Mouse (Mus musculus): Measurements from ENCODE around the gene Flrt1. TPM values are rescaled to one million over a fixed set of nuclear protein-coding genes. Genes with fewer than 3 reads are reported as not detected.

Flrt1 gene
- polyA plus RNA-seq, 1 experiment from 2014 or later = 7.1 TPM

DNA sequence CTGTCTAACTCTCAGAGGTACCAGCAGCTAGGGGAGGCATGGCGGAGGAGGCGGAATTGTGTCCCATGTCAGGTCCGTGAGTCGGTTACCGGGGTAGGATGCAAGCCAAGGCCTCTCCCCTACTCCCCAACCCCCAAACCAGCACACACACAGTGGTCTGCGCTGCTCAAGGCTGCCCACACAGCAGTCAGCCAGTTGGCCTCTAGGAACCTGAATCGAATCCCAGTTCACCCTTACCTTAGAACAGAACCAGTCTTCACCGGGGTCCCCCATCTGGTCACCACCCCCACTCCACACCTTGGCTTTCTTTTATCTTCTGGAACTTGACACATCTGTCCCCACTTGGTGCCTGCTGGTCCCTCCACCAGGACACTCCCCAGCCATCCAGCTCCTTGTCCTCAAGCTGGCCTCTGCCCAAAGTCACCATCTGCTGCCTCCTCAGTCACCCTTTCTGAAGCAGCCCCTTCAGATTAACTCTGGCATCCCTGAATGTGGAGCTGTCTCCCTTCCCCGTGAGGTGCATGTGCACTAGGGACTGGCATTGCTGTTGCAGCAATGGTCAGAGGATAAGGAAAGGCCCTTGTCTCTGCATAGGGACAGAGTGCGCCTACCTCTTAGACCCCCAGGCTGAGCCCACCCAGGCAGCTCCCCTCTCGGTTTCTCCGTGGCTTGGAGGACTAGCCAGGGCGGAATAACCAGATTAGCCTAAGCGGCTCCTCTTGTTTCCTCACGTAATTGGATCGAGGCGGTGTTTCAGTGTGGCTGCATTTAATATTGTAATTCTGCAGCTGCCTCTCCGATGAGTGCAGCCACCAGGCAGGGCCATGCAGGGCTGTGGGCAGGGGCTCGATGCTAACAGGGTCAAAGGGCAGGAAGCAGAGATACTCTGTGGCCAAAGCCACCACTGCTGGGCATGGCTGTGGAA is 23.3 kb upstream of the Flrt1 start:
- Histone ChIP-seq H3K36me3 (no peaks in the 10 kb centered on the region), H3K27me3 (peaks cover 22% of the 10 kb centered on the region), H3K9me3 (no peaks in the 10 kb centered on the region), H3K4me3 (no peak overlapping the region), H3K4me2 (no peak overlapping the region), H3K27ac (peak overlapping the region; percentile 53), H3K4me1 (replicated peaks) (peaks cover 37% of the 10 kb centered on the region), H3K9ac (peak overlapping the region; percentile 46; the same call in 1 of the 2 replicates)
- ATAC-seq (ENCODE audit: low FRiP score) = no peak
- 52% methylated on average over 19 of the region's 19 CpGs for WGBS

GRCm38 (mm10) chr19:7126933-7127332 is 21.4 kb upstream of the Flrt1 start:
- peaks cover 21% of the 10 kb centered on the region for H3K27me3 ChIP-seq
- peaks cover 39% of the 10 kb centered on the region for H3K4me1 ChIP-seq (replicated peaks)
- no peaks in the 10 kb centered on the region for H3K9me3 ChIP-seq
- no peak overlapping the region for H3K4me2 ChIP-seq
- no peak overlapping the region for H3K4me3 ChIP-seq
- H3K36me3 ChIP-seq = no peaks in the 10 kb centered on the region
- no peak overlapping the region for H3K9ac ChIP-seq
- H3K27ac ChIP-seq = no peak overlapping the region
- WGBS = 70% methylated on average over 2 of the region's 2 CpGs
- no peak for ATAC-seq (ENCODE audit: low FRiP score)

GRCm38 (mm10) chr19:7126209-7126608 is 20.7 kb upstream of the Flrt1 start:
- WGBS = 76% methylated on average over 1 of the region's 1 CpGs
- H3K4me2 ChIP-seq = no peak overlapping the region

GRCm38 (mm10) chr19:7125526-7126156 is 20.1 kb upstream of the Flrt1 start:
- Histone ChIP-seq H3K27me3 (peaks cover 16% of the 10 kb centered on the region), H3K9me3 (no peaks in the 10 kb centered on the region), H3K36me3 (no peaks in the 10 kb centered on the region), H3K4me1 (replicated peaks) (peaks cover 48% of the 10 kb centered on the region), H3K4me3 (no peak overlapping the region), H3K9ac (no peak overlapping the region), H3K4me2 (no peak overlapping the region), H3K27ac (no peak overlapping the region)
- WGBS = 89% methylated on average over 4 of the region's 4 CpGs
- ATAC-seq (ENCODE audit: low FRiP score) = no peak

More at GRCm38 (mm10) chr19:7126209-7126608, 20.7 kb upstream of the Flrt1 start:
- ATAC-seq (ENCODE audit: low FRiP score) = no peak
- H3K4me3 ChIP-seq = no peak overlapping the region
- H3K27ac ChIP-seq = no peak overlapping the region
- no peak overlapping the region for H3K9ac ChIP-seq
- H3K27me3 ChIP-seq = peaks cover 15% of the 10 kb centered on the region
- peaks cover 45% of the 10 kb centered on the region for H3K4me1 ChIP-seq (replicated peaks)
- no peaks in the 10 kb centered on the region for H3K9me3 ChIP-seq
- no peaks in the 10 kb centered on the region for H3K36me3 ChIP-seq

DNA sequence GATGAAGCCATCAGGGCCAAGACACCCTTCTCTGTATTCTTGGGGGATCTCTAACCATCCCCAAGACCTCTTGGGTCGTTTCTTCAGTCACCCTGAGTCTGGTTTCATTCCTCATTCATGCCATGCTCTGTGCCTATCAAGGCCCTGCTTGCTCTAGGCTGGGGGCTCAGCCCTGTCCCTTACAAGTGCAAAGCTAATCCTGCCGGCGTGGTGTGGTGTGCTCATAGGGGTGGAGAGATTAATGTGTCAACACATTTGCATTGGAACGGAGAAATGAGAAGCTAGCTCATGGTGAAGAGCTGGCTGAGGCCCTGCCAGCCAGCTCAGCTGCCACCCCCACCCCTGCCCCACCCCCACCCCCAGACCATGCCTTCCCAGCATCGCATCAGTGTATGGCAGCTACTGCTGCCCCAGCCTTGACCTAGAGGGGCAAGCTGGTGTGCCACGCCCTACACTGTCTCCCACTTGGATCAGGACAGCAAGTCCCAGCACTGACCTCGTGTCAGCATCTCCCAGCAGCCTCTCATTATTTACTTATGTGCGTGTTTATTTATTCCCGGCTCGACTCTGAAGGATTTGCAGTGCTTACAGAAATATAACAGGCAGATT is 17.3 kb upstream of the Flrt1 start:
- Histone ChIP-seq H3K9ac (peak overlapping the region; percentile 35), H3K36me3 (no peaks in the 10 kb centered on the region), H3K27me3 (peaks cover 31% of the 10 kb centered on the region), H3K9me3 (no peaks in the 10 kb centered on the region), H3K4me2 (no peak overlapping the region), H3K4me1 (replicated peaks) (peaks cover 28% of the 10 kb centered on the region), H3K4me3 (no peak overlapping the region), H3K27ac (peak overlapping the region; percentile 42)
- peak; percentile 53; the same call in 1 of the 2 replicates for ATAC-seq (ENCODE audit: low FRiP score)
- WGBS = 32% methylated on average over 10 of the region's 10 CpGs

- Histone ChIP-seq H3K27ac (peak overlapping the region; percentile 42), H3K4me2 (no peak overlapping the region), H3K4me3 (no peak overlapping the region), H3K9ac (peak overlapping the region; percentile 35), H3K36me3 (no peaks in the 10 kb centered on the region), H3K4me1 (replicated peaks) (peaks cover 28% of the 10 kb centered on the region), H3K9me3 (no peaks in the 10 kb centered on the region), H3K27me3 (peaks cover 32% of the 10 kb centered on the region)
- peak; percentile 46 for ATAC-seq (ENCODE audit: low FRiP score)
- 51% methylated on average over 4 of the region's 4 CpGs for WGBS
Observed at GRCm38 (mm10) chr19:7122277-7122676, 16.7 kb upstream of the Flrt1 start.

DNA sequence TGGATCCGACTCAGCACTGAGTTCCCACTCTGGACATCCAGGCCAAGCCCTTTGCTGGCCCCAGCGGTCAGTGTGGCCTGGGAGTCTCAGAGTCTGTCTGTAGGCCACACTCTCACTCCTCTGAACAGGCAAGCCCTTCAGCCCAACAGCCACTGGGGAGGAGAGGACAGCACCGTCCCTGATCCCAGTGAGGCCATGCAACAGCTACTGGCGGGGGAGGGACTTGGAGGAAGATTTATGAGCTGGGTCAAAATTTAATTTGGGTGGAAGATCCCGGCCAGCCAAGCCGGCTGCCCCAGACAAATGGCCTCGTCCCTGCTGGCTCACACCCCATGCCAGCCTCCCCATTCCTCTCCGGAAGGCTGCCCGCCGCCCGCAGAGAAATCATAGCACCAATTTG is 15.7 kb upstream of the Flrt1 start:
- ATAC-seq (ENCODE audit: low FRiP score) = no peak
- Histone ChIP-seq H3K27ac (peak overlapping the region; percentile 6; the same call in 1 of the 2 replicates), H3K4me1 (replicated peaks) (peaks cover 38% of the 10 kb centered on the region), H3K9me3 (no peaks in the 10 kb centered on the region), H3K9ac (peak overlapping the region; percentile 6; the same call in 1 of the 2 replicates), H3K4me2 (no peak overlapping the region), H3K4me3 (no peak overlapping the region), H3K27me3 (peaks cover 30% of the 10 kb centered on the region), H3K36me3 (no peaks in the 10 kb centered on the region)
- WGBS = 44% methylated on average over 11 of the region's 11 CpGs

DNA sequence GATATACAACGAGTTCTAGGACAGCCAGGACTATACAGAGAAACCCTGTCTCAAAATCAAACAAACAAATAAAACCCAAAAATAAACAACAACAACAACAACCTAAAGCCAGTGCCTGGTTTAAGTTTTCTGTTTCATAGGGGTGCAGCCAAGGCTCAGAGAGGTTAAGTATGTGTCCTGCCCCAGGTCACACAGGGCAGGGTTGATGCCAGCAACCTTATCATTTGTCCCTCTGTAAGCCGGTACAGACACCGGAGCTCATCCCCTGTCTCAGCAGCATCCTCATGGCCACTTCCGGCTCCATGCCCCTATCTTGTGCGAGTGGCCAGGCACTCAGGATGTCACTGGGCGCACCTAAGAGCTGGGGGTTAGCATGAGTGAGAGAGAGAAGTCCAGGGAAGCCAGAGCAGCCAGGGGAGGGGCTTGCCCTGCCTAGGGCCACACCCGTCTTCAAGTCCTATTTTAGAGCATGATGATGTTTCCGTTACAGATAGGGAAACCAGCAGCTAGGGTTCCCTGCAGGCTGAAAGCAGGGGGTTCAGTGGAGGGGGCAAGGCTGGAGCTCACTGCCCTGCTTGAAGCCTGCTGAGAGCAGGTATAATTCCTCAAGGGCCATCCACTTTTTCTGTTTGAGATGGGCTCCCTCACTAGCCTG is 12.3 kb upstream of the Flrt1 start:
- Histone ChIP-seq H3K27me3 (peaks cover 36% of the 10 kb centered on the region), H3K4me1 (replicated peaks) (peaks cover 65% of the 10 kb centered on the region), H3K36me3 (no peaks in the 10 kb centered on the region), H3K9me3 (no peaks in the 10 kb centered on the region), H3K9ac (no peak overlapping the region), H3K27ac (no peak overlapping the region), H3K4me3 (no peak overlapping the region), H3K4me2 (no peak overlapping the region)
- 79% methylated on average over 8 of the region's 8 CpGs for WGBS
- ATAC-seq (ENCODE audit: low FRiP score) = no peak

GRCm38 (mm10) chr19:7117141-7117540 is 11.6 kb upstream of the Flrt1 start:
- no peak for ATAC-seq (ENCODE audit: low FRiP score)
- H3K4me1 ChIP-seq (replicated peaks) = peaks cover 65% of the 10 kb centered on the region
- no peaks in the 10 kb centered on the region for H3K36me3 ChIP-seq
- H3K27ac ChIP-seq = no peak overlapping the region
- H3K4me2 ChIP-seq = no peak overlapping the region
- H3K4me3 ChIP-seq = no peak overlapping the region
- WGBS = 71% methylated on average over 4 of the region's 4 CpGs
- H3K9ac ChIP-seq = no peak overlapping the region
- no peaks in the 10 kb centered on the region for H3K9me3 ChIP-seq
- H3K27me3 ChIP-seq = peaks cover 39% of the 10 kb centered on the region

DNA sequence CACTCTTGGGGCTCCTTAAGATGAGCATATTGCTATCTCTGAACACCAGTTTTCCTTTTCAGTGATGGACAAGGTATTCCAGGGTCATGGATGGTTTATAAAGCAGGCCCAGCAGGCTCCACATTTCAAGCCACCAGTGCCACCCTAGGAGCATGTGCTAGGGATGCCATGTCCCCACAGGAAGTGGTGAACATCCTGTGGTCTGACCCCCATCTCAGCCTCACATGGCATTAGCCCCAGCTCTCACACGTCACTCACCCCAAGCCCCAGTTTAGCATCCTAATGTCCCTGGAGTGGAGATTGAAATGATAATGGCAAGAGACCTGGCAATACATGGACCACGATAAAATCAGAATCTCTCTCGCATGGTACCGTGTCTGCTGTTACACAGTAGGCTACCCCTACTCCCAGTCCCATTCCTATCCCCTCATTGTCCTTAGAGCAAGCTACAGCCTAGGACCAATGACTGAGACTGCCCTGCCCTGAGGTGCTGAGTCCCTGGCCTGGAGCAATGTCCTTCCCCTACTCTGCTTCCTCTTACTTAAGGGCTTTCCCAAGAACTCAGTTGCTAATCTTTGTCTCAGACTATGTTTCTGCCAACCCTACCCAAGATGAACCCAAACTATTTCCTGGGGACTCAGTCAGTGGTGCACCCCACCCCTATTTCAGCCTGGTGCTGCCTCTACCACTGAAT is 10.7 kb upstream of the Flrt1 start:
- Histone ChIP-seq H3K4me2 (no peak overlapping the region), H3K27me3 (peaks cover 45% of the 10 kb centered on the region), H3K36me3 (no peaks in the 10 kb centered on the region), H3K4me3 (no peak overlapping the region), H3K27ac (no peak overlapping the region), H3K9me3 (no peaks in the 10 kb centered on the region), H3K4me1 (replicated peaks) (peaks cover 58% of the 10 kb centered on the region), H3K9ac (no peak overlapping the region; the same call in 1 of the 2 replicates)
- 72% methylated on average over 4 of the region's 4 CpGs for WGBS
- no peak for ATAC-seq (ENCODE audit: low FRiP score)

GRCm38 (mm10) chr19:7113574-7113973 is 8.0 kb upstream of the Flrt1 start:
- H3K4me2 ChIP-seq = no peak overlapping the region
- no peaks in the 10 kb centered on the region for H3K36me3 ChIP-seq
- peaks cover 77% of the 10 kb centered on the region for H3K4me1 ChIP-seq (replicated peaks)
- no peak overlapping the region for H3K4me3 ChIP-seq
- ATAC-seq (ENCODE audit: low FRiP score) = no peak
- H3K9ac ChIP-seq = no peak overlapping the region
- H3K27me3 ChIP-seq = peaks cover 44% of the 10 kb centered on the region
- H3K27ac ChIP-seq = peak overlapping the region; percentile 30
- WGBS = 19% methylated on average over 14 of the region's 14 CpGs
- no peaks in the 10 kb centered on the region for H3K9me3 ChIP-seq

Measured in hindbrain, embryonic 13.5 days (tissue).